Mouse (Mus musculus) mature B cell (primary cell): ENCODE measurements around the gene Dcps.
"Not testable (repeated sequence)": the region's sequence is repeated elsewhere in the genome, so short reads cannot be mapped to it uniquely, and the experiment has no call there.

ENCODE experiments used
- in situ Hi-C: fragments of 300-500 bp; cut with MboI; formaldehyde crosslinking; loops from 2 replicates; pipeline ENCODE4 v1.14.3; 2019

Dcps gene

GRCm38 (mm10) chr9:35176124-35176659 lies 331 bp upstream of the Dcps start:
- in situ Hi-C loops, result no loop called here

- in situ Hi-C loops, result no loop called here
These were observed 2.5 kb downstream of the Dcps start for GRCm38 (mm10) chr9:35173331-35173730.

- in situ Hi-C loops, result no loop called here
These were observed 5.8 kb downstream of the Dcps start for GRCm38 (mm10) chr9:35170071-35170470.

GRCm38 (mm10) chr9:35166798-35167635 lies 8.8 kb downstream of the Dcps start:
- in situ Hi-C loops, result no loop called here

GRCm38 (mm10) chr9:35166144-35166797 lies 9.6 kb downstream of the Dcps start:
- in situ Hi-C loops, result no loop called here

GRCm38 (mm10) chr9:35164142-35164874 lies 11.6 kb downstream of the Dcps start:
- in situ Hi-C loops, result no loop called here

- in situ Hi-C loops, result no loop called here
These were observed 12.7 kb downstream of the Dcps start for GRCm38 (mm10) chr9:35163011-35163690.

GRCm38 (mm10) chr9:35161721-35162120 lies 14.1 kb downstream of the Dcps start:
- in situ Hi-C loops, result no loop called here

GRCm38 (mm10) chr9:35160662-35161061 lies 15.2 kb downstream of the Dcps start:
- in situ Hi-C loops, result no loop called here

- in situ Hi-C loops, result no loop called here
These were observed 17.4 kb downstream of the Dcps start for GRCm38 (mm10) chr9:35158477-35158876.

- in situ Hi-C loops, result no loop called here
These were observed 19.0 kb downstream of the Dcps start for GRCm38 (mm10) chr9:35156862-35157261.

- in situ Hi-C loops, result no loop called here
These were observed 19.7 kb downstream of the Dcps start for GRCm38 (mm10) chr9:35156002-35156710.

GRCm38 (mm10) chr9:35152923-35153322 lies 22.9 kb downstream of the Dcps start:
- in situ Hi-C loops, result no loop called here

- in situ Hi-C loops, result not testable (repeated sequence)
These were observed 27.0 kb downstream of the Dcps start for GRCm38 (mm10) chr9:35148822-35149221.

GRCm38 (mm10) chr9:35147261-35147660 lies 28.6 kb downstream of the Dcps start:
- in situ Hi-C loops, result not testable (repeated sequence)

GRCm38 (mm10) chr9:35145829-35146228 lies 30.0 kb downstream of the Dcps start:
- in situ Hi-C loops, result no loop called here

- in situ Hi-C loops, result no loop called here
These were observed 30.7 kb downstream of the Dcps start for GRCm38 (mm10) chr9:35145118-35145517.

- in situ Hi-C loops, result no loop called here
These were observed 33.6 kb downstream of the Dcps start for GRCm38 (mm10) chr9:35142221-35142620.

- in situ Hi-C loops, result no loop called here
These were observed 36.6 kb downstream of the Dcps start for GRCm38 (mm10) chr9:35139231-35139744.

GRCm38 (mm10) chr9:35138029-35138428 lies 37.8 kb downstream of the Dcps start:
- in situ Hi-C loops, result no loop called here

- in situ Hi-C loops, result no loop called here
These were observed 40.3 kb downstream of the Dcps start for GRCm38 (mm10) chr9:35135575-35135974.
